Mouse (Mus musculus): Measurements from ENCODE around the gene Olfr1175-ps. TPM values are rescaled to one million over a fixed set of nuclear protein-coding genes. Genes with fewer than 3 reads are reported as not detected.

The Olfr1175-ps gene
- total RNA-seq (2023), result not detected

DNA sequence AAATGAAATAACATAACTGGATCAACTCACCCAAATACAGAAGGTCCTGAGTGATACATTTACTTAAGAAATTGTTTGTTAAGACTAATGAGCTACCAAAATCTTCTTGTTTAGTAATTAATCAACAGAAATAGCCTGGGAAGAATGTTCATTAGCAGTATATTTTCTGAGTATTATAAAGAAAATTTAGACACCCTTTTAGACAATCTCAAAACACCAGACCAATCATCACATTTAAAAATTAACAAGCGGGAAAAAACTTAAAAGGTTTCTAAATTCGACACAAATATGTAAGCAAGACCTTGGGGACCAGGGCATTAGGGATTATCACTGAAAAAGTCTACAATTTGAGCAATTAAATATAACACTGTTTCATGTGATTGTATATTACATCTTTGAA, at the start of gene Olfr1175-ps:
Olfr1175-ps (minus strand) TSS at position 101 of the 400 bp plus-strand sequence.

DNA sequence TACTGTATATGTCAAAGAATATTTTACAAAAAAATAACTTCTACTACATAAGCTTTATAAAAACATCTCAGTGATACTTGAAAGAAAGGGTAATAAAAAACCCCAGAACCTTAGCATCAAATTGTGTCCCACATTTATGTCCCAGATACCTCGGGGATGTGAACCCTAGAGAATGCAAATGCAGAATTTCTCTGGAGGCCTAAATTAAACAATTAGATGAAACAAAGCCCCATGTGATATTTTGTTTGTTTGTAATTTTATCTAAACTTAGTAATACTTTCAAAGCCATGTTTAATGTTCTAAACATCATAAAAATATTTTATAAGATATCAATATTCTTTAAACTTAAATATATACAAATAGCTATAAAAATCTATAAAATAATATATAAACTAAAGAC, 19.4 kb upstream of the Olfr1175-ps start, which contains the start of gene Olfr1177-ps:
Olfr1177-ps (minus strand) TSS at position 101 of the 400 bp plus-strand sequence.

DNA sequence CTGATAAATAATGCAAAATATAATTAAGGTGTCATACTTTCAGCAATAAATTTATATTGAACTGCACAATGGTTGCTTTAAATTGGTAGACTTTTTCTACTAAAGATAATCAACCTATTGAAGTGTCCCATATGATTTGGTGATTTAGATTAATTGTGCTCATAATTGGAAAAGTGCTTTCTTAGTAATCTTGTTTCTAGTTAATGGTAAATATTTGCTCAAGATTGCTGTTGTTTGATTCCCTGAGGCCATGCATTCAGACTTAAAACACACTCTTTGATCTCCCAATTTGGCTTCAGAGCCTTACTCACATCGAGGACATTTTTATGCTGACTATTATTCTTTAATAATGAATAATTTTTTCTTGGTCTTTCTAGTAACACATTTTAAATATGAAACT, 9.4 kb upstream of the Olfr1175-ps start, which contains the start of gene Olfr1176:
Olfr1176 (plus strand) TSS at position 301 of the 400 bp plus-strand sequence.

DNA sequence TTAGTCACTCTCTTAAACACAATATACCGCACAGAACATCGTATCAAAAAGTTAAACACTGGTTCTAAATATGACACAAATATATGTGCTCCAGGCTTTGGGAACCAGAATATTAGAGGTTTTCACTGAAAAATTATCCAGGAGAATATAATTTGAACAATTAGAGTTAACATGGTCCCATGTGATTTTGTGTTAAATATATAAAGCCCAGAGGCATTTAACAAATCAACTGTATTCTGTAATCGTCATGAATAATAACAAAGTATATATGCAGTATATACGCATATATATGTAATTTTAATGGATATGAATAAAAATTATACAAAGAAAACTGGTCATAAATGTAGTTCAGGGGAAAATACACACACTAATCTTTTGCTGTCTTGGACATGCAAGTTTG, 12.0 kb downstream of the Olfr1175-ps start, which contains the start of gene Olfr1174-ps:
Olfr1174-ps (minus strand) TSS at position 101 of the 400 bp plus-strand sequence.

DNA sequence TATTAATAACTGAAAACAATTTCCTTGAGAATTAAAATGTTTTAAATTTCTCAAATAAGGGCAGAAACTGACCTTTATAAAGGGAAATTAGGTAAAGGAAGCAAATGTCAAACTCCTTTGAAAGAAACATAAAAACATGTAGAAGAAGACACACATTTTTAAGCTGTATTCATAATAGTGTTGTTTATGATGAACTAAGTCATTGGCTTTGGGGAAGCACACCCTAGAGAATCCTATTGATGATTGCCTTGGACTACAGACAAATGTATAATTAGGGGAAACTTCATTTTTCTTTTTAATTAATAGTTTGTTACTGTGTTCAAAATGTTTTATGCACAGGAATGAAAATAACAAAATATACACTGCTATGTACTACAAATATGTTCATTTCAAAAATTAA, 47.2 kb downstream of the Olfr1175-ps start, which contains the start of gene Olfr1173:
Olfr1173 (minus strand) TSS at position 101 of the 400 bp plus-strand sequence.

Other genes with a start within 250 kb of the Olfr1175-ps start
- not detected for gene Olfr1164, start 233.2 kb downstream of the Olfr1175-ps start, total RNA-seq (2023)
- gene Olfr1166, start 198.9 kb downstream of the Olfr1175-ps start, total RNA-seq (2023), result not detected
- not detected for gene Olfr1167, start 172.0 kb downstream of the Olfr1175-ps start, total RNA-seq (2023)
- gene Olfr1168, start 145.3 kb downstream of the Olfr1175-ps start, total RNA-seq (2023), result not detected
- gene Olfr1170, start 98.9 kb downstream of the Olfr1175-ps start, total RNA-seq (2023), result not detected
- not detected for gene Olfr1173, start 47.3 kb downstream of the Olfr1175-ps start, total RNA-seq (2023)
- not detected for gene Olfr1174-ps, start 12.1 kb downstream of the Olfr1175-ps start, total RNA-seq (2023)
- not detected for gene Olfr1176, start 9.5 kb upstream of the Olfr1175-ps start, total RNA-seq (2023)
- not detected for gene Olfr1177-ps, start 19.3 kb upstream of the Olfr1175-ps start, total RNA-seq (2023)
- gene Olfr1178, start 59.8 kb upstream of the Olfr1175-ps start, total RNA-seq (2023), result not detected
- gene Olfr1179, start 79.2 kb upstream of the Olfr1175-ps start, total RNA-seq (2023), result not detected
- gene Olfr1180, start 91.9 kb upstream of the Olfr1175-ps start, total RNA-seq (2023), result not detected
- not detected for gene Olfr1181, start 99.0 kb upstream of the Olfr1175-ps start, total RNA-seq (2023)
- gene Gm13757, start 121.9 kb upstream of the Olfr1175-ps start, total RNA-seq (2023), result not detected
- not detected for gene Olfr1183, start 127.7 kb upstream of the Olfr1175-ps start, total RNA-seq (2023)
- gene Olfr1184, start 156.4 kb upstream of the Olfr1175-ps start, total RNA-seq (2023), result not detected
- gene Olfr1185-ps1, start 166.1 kb upstream of the Olfr1175-ps start, total RNA-seq (2023), result not detected
- not detected for gene Olfr1186, start 191.3 kb upstream of the Olfr1175-ps start, total RNA-seq (2023)
- not detected for gene Olfr1188, start 229.7 kb upstream of the Olfr1175-ps start, total RNA-seq (2023)

All from CD8-positive naive resting alpha-beta T cell, adult 57 days (primary cell).